Mouse (Mus musculus): ENCODE results near the gene Itgb1. TPM values are rescaled to one million over a fixed set of nuclear protein-coding genes. Genes with fewer than 3 reads are reported as not detected.

Gene Itgb1
- polyA plus RNA-seq, 1 experiment from 2014 or later, result 81.4 TPM

DNA sequence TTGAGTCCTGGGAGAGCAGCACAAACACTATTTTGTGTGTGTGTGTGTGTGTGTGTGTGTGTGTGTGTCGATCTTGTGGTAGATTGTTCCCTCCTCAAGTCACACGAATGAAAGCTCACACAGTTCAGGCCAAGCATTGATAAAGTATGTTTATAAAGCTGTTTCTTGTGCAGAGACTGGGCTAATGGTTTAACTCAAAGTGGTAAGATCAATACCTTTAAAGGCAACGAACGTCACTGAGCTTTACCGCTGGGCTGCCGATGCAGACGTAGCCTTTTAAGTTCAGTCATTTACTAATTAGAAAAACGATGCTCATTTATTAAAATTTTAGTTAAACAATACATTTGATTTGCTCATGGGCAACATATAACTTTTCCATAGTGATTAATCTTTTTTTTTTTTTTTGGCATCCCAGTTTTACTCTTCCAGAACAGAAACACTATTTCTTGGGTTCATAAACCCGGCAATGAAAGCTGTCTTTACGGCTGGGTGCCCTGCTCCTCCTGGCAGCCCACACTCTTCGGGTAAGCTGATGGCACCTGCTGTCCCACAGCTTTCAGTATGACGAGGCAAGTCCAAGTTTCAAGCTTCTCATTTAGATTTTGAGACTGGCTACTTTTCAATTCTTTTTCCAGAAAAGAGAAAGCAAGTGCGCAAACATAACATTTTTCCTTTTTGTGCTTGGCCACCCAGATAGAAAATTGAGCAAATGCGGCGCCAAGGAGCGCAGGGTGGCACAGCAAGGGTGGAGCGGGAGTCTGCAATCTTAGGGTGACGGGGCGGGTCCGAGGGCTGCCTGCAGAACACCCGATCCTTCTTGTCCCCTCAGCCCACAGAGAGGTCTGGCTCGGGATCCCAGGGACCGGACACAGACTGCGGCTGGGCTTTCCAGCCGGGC lies 596 bp upstream of the Itgb1 start:
- H3K4me1 ChIP-seq (replicated peaks), result peaks cover 51% of the 10 kb centered on the region
- H3K27me3 ChIP-seq, result no peaks in the 10 kb centered on the region
- 10% methylated on average over 25 of the region's 25 CpGs for WGBS (ENCODE audit: insufficient replicate concordance)
- ATAC-seq (ENCODE audit: low read depth) (peak; percentile 82), DNase-seq (no peak)
- peak overlapping the region; percentile 96 for H3K9ac ChIP-seq
- H3K4me2 ChIP-seq, result peak overlapping the region; percentile 87
- no peaks in the 10 kb centered on the region for H3K9me3 ChIP-seq (replicated peaks)
- H3K4me3 ChIP-seq (replicated peaks), result peak overlapping the region; percentile 83
- no peaks in the 10 kb centered on the region for H3K36me3 ChIP-seq
- H3K27ac ChIP-seq, result peak overlapping the region; percentile 97

DNA sequence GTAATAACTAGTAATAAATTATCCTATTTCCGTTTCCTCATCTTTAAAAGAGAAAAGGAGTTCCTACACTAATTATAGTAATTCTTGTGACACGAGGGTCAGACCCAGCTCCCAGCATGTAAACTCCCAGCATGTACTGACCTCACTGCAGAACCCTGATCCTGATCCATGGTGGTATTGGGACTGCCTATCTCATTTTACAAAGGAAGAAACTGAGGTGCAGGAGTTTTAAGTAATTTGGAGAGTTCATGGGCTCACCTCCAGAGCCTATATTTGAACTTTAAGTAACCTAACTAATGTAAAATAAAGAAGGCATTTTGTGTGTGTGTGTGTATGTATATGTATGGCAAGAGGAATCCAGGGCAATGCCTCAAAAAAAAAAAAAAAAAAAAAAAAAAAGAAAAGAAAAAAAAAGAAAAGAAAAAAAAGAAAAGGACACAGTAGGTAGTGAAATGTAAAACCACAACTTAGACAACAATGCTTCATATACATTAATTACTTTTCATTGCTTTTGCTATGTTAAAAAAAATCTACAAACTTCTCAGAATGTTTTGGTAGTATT lies 1.1 kb downstream of the Itgb1 start:
- Histone ChIP-seq H3K27me3 (no peaks in the 10 kb centered on the region), H3K9ac (peak overlapping the region; percentile 96), H3K4me2 (peak overlapping the region; percentile 87), H3K27ac (peak overlapping the region; percentile 97), H3K9me3 (replicated peaks) (no peaks in the 10 kb centered on the region), H3K4me1 (replicated peaks) (peaks cover 55% of the 10 kb centered on the region), H3K36me3 (no peaks in the 10 kb centered on the region), H3K4me3 (replicated peaks) (peak overlapping the region; percentile 83)
- DNase-seq (peak; percentile 28), ATAC-seq (ENCODE audit: low read depth) (no peak)
- 0% methylated on average over 2 of the region's 2 CpGs for WGBS (ENCODE audit: insufficient replicate concordance)

DNA sequence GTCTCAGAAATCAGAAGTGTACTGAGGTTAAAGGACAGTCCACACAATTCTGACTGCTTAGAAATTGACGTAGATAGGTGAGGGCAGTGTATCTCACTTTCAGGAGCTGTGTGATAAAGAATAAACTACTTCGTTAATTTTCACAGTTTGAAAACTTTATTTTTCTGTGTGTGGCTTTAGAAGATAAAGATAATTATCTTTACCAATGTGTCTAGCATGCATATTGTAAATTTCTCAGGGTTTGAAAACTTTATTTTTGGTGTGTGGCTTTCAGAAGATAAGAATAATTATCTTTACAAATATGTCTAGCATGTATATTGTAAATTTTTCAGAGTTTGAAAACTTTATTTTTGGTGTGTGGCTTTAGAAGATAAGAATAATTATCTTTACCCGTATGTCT lies 3.2 kb downstream of the Itgb1 start:
- peak overlapping the region; percentile 47 for H3K4me2 ChIP-seq
- peaks cover 64% of the 10 kb centered on the region for H3K4me1 ChIP-seq (replicated peaks)
- no peaks in the 10 kb centered on the region for H3K9me3 ChIP-seq (replicated peaks)
- H3K27ac ChIP-seq, result peak overlapping the region; percentile 67; the same call in 1 of the 2 replicates
- DNase-seq (no peak), ATAC-seq (ENCODE audit: low read depth) (peak; percentile 22)
- WGBS (ENCODE audit: insufficient replicate concordance), result 11% methylated on average over 3 of the region's 3 CpGs
- 0 out of 2 replicates have a peak overlapping the region, but pooled peaks have one; percentile 16 for H3K4me3 ChIP-seq (replicated peaks)
- H3K36me3 ChIP-seq, result no peaks in the 10 kb centered on the region
- H3K9ac ChIP-seq, result no peak overlapping the region
- H3K27me3 ChIP-seq, result no peaks in the 10 kb centered on the region

DNA sequence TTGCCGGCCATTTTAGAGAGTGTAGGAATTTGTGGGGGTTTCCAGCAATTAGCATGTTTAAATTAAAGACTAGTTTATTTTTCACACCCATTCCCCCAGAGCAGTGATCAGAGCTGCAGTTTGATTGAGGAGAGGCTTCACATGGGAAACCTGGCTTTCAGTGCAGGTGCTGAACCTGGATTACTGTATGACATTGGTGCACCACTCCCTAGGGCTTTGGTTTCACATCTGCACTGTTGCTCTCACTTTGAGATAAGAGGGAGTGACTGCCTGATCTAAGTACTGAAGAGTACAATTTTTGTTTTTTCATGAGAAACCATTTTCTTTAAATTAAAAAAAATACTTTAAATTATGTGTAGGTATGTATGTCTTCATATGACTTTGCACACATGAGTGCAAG lies 4.6 kb downstream of the Itgb1 start:
- Histone ChIP-seq H3K4me1 (replicated peaks) (peaks cover 67% of the 10 kb centered on the region), H3K27me3 (no peaks in the 10 kb centered on the region), H3K4me2 (peak overlapping the region; percentile 55), H3K9ac (peak overlapping the region; percentile 48), H3K27ac (peak overlapping the region; percentile 73), H3K4me3 (replicated peaks) (peak overlapping the region; percentile 25; the same call in 1 of the 2 replicates), H3K36me3 (no peaks in the 10 kb centered on the region), H3K9me3 (replicated peaks) (no peaks in the 10 kb centered on the region)
- ATAC-seq (ENCODE audit: low read depth), result peak; percentile 25; the same call in 1 of the 2 replicates
- WGBS (ENCODE audit: insufficient replicate concordance), result 70% methylated on average over 1 of the region's 1 CpGs
- peak; percentile 54 for DNase-seq

DNA sequence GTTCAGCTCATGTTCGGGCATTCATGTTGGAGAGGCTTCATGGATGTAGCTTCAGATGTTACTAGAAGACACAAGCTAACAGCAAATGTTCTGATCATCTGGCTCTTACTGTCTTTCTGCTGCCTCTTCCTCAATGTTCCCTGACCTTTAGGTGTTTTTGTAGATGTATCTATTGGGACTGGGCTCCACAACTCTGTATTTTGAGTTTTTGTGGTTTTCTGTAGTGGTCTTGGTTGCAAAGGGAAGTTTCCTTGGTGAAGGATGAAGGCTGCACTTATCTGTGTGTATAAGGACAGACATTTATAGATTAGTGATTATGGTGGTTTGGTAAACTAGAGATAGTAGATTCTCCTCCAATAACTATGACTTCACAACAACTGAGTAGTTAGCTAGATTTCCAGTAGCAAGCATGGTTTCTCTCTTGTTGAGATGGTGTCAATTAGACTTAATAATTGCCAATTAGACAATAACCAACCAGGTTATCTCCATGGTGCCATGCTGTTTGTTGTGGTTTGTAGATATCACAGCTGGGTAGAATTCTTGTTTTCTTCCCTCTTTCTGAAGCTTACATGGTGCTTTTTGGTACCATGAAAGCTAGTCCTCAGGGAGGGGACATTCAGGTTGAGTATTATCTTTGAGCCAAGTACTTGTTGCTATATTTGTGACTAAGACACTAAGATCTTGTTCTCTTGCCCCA lies 11.4 kb downstream of the Itgb1 start:
- H3K4me2 ChIP-seq, result peak overlapping the region; percentile 44
- 30% methylated on average over 1 of the region's 1 CpGs for WGBS (ENCODE audit: insufficient replicate concordance)
- peak overlapping the region; percentile 79 for H3K27ac ChIP-seq
- H3K9ac ChIP-seq, result 0 out of 2 replicates have a peak overlapping the region, but pooled peaks have one; percentile 5
- H3K4me1 ChIP-seq (replicated peaks), result peaks cover 73% of the 10 kb centered on the region
- DNase-seq (no peak), ATAC-seq (ENCODE audit: low read depth) (peak; percentile 70)
- no peaks in the 10 kb centered on the region for H3K9me3 ChIP-seq (replicated peaks)
- H3K36me3 ChIP-seq, result 0 out of 2 replicates have a peak, but pooled peaks cover 2% of the 10 kb centered on the region
- H3K27me3 ChIP-seq, result no peaks in the 10 kb centered on the region
- H3K4me3 ChIP-seq (replicated peaks), result no peak overlapping the region

DNA sequence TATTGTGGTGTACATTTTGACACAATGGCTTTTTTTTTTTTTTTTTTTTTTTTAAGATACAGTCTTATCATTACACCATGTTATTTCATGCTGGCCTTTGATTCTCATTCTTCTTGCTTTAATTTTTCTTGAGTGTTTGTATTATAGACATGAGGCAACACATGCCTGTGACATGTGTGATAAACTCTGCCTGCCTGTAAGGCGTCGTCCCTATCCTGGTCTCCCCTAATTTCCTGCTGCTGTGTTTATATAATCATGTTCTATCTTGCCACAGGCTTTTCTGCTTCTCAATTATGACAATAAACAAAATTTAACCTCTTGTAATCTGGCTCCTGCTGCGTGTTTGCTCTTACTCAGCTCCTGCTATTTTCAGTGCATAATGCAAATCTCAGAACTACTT lies 12.5 kb downstream of the Itgb1 start:
- whole genome bisulfite sequencing (ENCODE audit: insufficient replicate concordance), result 39% methylated on average over 3 of the region's 3 CpGs
- no peak overlapping the region for H3K9ac ChIP-seq
- no peak overlapping the region for H3K27ac ChIP-seq
- DNase-seq, result no peak
- H3K4me3 ChIP-seq (replicated peaks), result no peak overlapping the region
- H3K27me3 ChIP-seq, result no peaks in the 10 kb centered on the region
- no peaks in the 10 kb centered on the region for H3K9me3 ChIP-seq (replicated peaks)
- peak; percentile 42; the same call in 1 of the 2 replicates for ATAC-seq (ENCODE audit: low read depth)
- peaks cover 66% of the 10 kb centered on the region for H3K4me1 ChIP-seq (replicated peaks)
- H3K4me2 ChIP-seq, result no peak overlapping the region
- H3K36me3 ChIP-seq, result 0 out of 2 replicates have a peak, but pooled peaks cover 2% of the 10 kb centered on the region

DNA sequence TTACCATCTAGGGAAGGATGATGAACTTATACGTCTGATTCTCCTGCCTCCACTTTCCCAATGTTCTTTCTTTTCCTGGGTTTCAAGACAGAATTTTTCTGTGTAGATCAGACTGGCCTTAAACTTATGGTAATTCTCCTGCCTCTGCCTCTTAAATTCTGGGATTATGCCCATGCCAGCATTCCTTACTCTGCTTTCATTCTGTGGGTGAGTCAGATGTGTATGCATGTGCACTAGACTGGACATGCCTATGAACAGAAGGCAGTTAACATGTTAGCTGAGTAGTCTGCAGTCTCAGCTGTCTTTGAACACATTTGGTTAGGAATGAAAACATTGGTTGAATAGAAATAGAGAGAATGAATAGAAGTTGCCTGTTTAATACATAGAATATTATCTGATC lies 18.9 kb downstream of the Itgb1 start:
- Histone ChIP-seq H3K4me2 (no peak overlapping the region), H3K9ac (no peak overlapping the region), H3K36me3 (peaks cover 27% of the 10 kb centered on the region), H3K27ac (no peak overlapping the region), H3K9me3 (replicated peaks) (no peaks in the 10 kb centered on the region), H3K4me3 (replicated peaks) (no peak overlapping the region), H3K4me1 (replicated peaks) (peaks cover 27% of the 10 kb centered on the region), H3K27me3 (no peaks in the 10 kb centered on the region)
- 65% methylated on average over 1 of the region's 1 CpGs for WGBS (ENCODE audit: insufficient replicate concordance)
- ATAC-seq (ENCODE audit: low read depth) (no peak), DNase-seq (no peak)

DNA sequence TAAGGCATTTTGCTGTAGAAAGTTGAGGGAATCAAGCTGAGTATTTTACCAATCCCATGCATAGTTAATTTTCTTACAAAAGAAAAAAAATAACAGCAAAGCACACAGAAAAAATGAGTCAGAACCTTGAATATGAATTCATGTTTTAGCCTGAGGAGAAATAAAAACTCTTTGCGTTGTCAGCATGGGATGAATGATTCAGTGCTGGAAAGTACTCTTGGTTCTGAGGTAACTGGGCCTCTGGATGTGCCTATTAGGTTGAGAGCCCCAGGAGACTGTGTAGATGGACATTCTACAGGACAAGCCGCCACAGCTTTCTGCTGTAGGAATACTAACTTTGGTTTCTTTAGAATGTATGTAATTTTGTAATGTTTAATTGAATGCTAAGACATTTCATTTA lies 19.4 kb downstream of the Itgb1 start:
- peaks cover 23% of the 10 kb centered on the region for H3K4me1 ChIP-seq (replicated peaks)
- ATAC-seq (ENCODE audit: low read depth) (no peak), DNase-seq (no peak)
- WGBS (ENCODE audit: insufficient replicate concordance), result 73% methylated on average over 2 of the region's 2 CpGs
- no peak overlapping the region for H3K4me3 ChIP-seq (replicated peaks)
- H3K27me3 ChIP-seq, result no peaks in the 10 kb centered on the region
- H3K9me3 ChIP-seq (replicated peaks), result no peaks in the 10 kb centered on the region
- no peak overlapping the region for H3K27ac ChIP-seq
- no peak overlapping the region for H3K4me2 ChIP-seq
- H3K9ac ChIP-seq, result no peak overlapping the region
- peaks cover 29% of the 10 kb centered on the region for H3K36me3 ChIP-seq

DNA sequence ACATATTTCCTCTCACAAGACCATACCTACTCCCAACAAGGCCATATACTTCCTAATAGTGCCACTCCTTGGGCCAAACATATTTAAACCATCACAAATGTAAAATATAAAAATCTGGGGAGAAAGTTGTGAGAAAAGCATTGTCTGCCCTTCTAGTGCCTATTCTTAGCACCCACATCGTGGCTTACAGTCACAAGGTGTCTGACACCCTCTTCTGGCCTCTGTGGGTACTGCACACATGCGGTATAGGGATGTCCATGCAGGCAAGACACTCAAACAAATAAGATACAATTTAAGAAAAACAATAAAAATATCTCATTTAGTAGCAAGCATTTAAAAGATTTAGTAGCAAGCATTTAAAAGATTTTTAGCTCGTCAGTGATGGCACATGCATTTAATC lies 23.8 kb downstream of the Itgb1 start:
- Histone ChIP-seq H3K4me3 (replicated peaks) (no peak overlapping the region), H3K4me1 (replicated peaks) (peaks cover 9% of the 10 kb centered on the region), H3K36me3 (peaks cover 67% of the 10 kb centered on the region), H3K9me3 (replicated peaks) (no peaks in the 10 kb centered on the region), H3K4me2 (no peak overlapping the region), H3K27me3 (no peaks in the 10 kb centered on the region), H3K9ac (no peak overlapping the region), H3K27ac (no peak overlapping the region)
- ATAC-seq (ENCODE audit: low read depth) (peak; percentile 76), DNase-seq (peak; percentile 65)
- 34% methylated on average over 3 of the region's 3 CpGs for WGBS (ENCODE audit: insufficient replicate concordance)

DNA sequence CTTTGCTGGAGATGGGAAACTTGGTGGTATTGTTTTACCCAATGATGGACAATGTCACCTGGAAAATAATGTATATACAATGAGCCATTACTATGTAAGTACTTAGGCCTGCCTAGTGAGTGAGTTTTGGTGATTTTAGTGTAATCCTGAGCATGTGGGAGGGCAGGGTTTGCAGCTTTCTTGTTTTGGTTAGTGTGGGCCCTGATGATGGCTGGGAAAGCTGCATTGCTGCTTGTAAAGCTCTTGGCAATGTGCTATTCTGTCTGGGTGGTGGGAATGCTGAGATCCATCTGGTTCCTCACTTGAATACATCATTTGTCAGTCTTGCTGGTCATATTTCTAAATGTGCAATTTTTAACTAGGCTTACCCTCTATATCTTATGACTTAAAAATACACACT lies 30.7 kb downstream of the Itgb1 start:
- ATAC-seq (ENCODE audit: low read depth) (no peak), DNase-seq (no peak)
- peaks cover 79% of the 10 kb centered on the region for H3K36me3 ChIP-seq
- no peak overlapping the region for H3K9ac ChIP-seq
- no peak overlapping the region for H3K4me2 ChIP-seq
- peaks cover 5% of the 10 kb centered on the region for H3K4me1 ChIP-seq (replicated peaks)
- H3K27me3 ChIP-seq, result no peaks in the 10 kb centered on the region
- no peaks in the 10 kb centered on the region for H3K9me3 ChIP-seq (replicated peaks)
- no peak overlapping the region for H3K4me3 ChIP-seq (replicated peaks)
- H3K27ac ChIP-seq, result no peak overlapping the region

DNA sequence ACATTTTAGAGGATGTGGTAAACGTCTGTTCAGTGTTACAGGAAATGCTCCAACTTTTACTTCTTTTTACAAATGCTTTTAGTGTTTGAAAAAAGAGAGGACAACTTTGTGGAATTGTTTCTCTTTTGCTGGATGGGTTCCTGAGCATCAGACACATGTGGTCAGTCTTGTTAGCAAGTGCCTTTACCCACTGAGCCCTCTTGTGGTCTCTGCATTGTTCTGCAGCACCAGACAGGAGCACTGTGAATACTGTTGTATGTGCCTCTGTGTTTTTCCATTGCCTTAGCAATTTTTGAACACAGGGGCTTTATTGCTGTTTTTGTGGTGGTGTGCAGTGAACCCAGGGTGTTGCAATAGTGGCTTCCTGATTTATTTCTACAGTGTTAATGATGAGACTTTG lies 39.4 kb downstream of the Itgb1 start:
- no peak overlapping the region for H3K4me3 ChIP-seq (replicated peaks)
- peaks cover 5% of the 10 kb centered on the region for H3K4me1 ChIP-seq (replicated peaks)
- H3K9me3 ChIP-seq (replicated peaks), result no peaks in the 10 kb centered on the region
- no peak overlapping the region for H3K9ac ChIP-seq
- H3K4me2 ChIP-seq, result no peak overlapping the region
- peaks cover 71% of the 10 kb centered on the region for H3K36me3 ChIP-seq
- ATAC-seq (ENCODE audit: low read depth), result no peak
- no peak for DNase-seq
- H3K27ac ChIP-seq, result no peak overlapping the region
- 63% methylated on average over 1 of the region's 1 CpGs for WGBS (ENCODE audit: insufficient replicate concordance)
- no peaks in the 10 kb centered on the region for H3K27me3 ChIP-seq

Data from liver, embryonic 13.5 days (tissue).